Mouse (Mus musculus): ENCODE data around the gene Syne1. TPM values are rescaled to one million over a fixed set of nuclear protein-coding genes. Genes with fewer than 3 reads are reported as not detected.
A peak's percentile ranks its signal among the peaks of the same experiment; 100 is the strongest.

Syne1 gene
- total RNA-seq, 2 experiments from 2014 or later, result 36.1 to 41.6 TPM

DNA sequence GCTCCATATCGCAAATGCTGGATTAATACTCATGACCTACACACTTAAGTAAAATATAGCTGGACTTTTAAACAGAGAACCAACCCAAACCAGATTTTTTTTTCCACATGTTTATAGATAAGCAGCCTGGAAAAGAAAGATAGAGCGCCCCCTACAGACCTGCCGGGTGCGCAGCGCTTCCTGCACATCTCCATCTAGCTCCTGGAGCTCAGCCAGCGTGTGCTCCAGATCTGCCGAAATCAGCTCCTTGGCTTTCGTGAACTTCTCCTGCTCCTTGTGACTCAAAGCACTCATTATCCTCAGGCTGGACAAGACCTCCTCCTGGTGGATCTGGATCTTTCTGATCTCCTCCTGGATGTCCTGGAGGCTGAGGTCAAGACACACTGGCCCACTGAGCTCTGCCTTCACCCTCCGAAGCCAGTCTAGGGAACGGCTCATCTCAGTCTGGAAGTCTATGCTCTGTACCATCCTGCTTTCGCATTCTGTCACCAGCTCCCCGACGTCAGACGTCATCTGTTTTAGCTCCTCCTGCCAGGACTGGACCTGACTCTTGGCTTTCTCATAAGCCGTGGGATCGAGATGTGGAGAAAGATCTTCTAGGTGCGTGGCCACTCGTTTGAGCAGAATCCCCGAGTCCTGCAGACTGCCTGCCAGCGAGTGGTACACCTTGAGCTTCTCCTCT is 323.7 kb downstream of the Syne1 start:
- peak; percentile 81 for ATAC-seq (replicated peaks; ENCODE audit: poor library complexity)

DNA sequence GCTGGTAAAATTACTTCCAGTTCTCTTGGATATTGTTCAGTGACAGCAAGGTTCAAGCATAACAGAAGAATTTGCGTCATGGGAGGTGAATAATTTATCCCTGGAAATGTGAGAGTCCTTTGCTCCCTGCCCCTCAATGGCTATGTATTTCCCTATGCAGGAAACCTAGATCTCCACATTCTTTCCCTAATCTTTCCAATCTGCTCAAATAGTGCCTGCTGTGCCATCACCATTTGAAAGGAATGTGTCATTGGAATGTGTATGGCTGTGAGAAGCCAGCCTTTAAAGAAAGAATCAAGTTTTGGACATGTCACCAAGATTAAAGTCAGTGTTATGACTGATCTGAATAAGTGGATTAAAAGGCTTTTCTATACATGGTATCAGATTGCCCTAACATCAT is 335.3 kb downstream of the Syne1 start:
- no peak for ATAC-seq (replicated peaks; ENCODE audit: poor library complexity)

DNA sequence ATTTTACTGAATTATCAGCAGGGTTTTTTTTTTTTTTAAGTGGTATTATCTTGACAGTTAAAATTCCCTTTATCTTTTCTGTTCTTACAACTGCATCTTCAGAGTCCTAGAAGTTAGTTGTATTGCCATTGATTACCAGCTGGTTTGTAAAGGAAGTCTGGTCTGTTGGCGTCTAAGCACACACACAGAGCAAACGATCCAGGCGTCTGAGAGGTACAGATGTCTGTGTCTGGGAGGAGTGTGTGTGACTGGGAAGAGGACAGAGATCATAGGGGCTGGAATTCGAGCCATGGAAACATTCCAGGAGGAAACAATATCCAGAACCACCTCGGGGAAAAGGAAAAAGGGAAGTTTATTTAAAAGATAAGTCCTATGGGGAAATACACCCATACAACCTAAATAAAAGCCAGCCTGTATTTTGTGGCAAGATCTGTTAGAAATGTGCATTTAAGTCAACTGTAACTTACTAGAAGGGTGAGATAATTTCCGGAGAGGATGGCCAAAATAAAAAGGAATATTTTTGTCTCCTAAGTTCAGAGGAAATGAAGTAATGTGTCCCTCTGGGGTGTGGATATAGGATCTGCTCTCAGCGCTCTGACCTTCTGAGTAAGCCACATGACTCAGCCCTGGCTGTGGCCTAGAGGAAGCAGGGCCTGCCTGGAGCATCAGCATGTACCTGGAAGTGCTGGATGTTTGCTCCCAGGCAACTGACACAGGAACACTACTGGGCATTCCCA is 343.2 kb downstream of the Syne1 start:
- ATAC-seq (replicated peaks; ENCODE audit: poor library complexity), result peak; percentile 58

DNA sequence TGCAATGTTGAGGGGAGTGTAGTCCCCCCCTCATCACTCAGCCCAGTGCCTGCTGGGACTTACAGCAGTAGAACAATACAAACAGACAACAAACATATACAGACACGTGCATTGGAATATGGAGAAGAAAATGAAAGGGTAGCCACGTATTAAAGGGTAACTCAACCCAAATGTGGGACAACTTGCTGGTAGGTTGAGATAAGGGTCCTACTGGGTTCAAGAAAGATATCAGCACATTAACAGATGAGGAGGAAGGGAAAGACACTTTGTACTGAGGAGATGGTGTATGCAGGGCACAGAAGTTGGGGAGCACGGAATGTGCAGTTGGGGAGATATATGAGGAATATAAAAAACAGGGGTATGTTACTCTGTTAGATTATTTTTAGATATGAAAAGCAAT is 345.3 kb downstream of the Syne1 start:
- ATAC-seq (replicated peaks; ENCODE audit: poor library complexity), result peak; percentile 80

DNA sequence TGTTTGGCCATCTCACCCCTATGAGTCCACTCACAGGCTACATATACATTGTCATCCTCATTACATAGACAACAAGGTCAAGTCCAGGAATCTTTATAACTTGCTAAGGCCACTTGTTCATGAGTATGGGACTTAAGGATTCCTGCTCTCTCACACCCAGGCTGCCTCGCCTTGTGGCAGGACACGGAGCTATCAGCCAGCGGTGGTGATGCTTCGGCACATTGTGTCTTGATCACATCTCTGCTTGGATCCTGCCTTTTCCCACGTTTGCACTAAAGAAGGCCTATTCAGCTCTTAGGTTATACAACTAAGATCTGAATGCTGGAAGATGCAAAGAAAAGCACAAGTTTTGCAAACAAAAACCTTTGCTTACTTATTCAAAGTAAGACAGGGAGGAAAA is 345.7 kb downstream of the Syne1 start:
- ATAC-seq (replicated peaks; ENCODE audit: poor library complexity), result no peak

DNA sequence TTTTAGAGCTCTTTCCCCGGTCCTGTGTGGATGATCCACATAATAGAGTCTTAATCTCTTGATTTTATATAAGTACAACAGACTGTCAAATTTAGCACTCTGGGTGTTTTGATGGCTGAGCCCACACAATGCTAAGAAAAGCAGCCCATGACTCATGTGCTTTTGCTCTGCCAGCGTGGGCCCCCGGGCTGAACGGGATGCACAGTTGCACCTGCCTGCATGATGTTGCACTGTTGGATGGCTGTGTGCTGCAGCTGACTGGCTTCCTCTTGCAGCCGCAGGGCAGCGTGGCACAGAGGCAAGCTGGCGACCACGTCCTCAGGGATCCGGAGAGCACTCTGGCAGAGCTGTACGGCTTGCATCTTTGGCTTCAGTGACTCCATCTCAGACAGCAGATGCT is 347.4 kb downstream of the Syne1 start:
- ATAC-seq (replicated peaks; ENCODE audit: poor library complexity), result 0 out of 2 replicates have a peak, but pooled peaks have one; percentile 9

DNA sequence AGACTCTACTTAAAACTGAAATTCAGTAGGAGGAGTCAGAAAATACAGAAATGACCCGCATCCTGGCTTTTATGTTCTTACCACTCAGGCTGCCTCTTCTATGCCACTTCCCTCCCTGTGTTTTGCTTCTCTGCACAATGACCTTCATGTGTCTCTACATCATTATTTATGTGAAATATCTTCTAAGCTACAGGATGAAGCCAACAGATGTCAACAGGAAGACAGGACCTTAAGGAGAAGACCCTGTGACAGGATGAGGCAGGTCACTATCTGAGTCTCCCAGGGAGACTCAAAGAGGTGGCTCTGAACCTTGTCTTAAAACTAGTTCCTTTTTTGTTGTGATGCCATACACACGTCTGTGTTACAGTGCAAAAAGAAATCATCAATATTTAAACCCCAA is 353.9 kb downstream of the Syne1 start:
- no peak for ATAC-seq (replicated peaks; ENCODE audit: poor library complexity)

DNA sequence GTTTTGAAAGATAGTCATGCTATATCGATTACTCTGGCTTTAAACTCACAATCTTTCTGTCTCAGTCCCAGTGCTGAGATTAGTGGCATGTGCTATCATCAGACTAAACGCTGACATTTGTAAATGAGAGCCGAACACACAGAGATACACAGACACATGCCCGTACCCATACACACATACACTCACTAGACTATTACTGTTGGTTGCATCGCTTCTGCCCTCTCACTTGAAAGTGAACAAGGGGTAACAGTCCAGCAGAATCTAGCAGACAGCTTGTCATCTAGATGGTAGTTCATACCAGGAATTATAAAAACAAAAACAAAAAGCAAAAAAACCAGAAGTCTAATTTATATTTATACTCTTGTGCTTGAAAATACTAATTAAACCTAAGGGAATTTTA is 355.0 kb downstream of the Syne1 start:
- ATAC-seq (replicated peaks; ENCODE audit: poor library complexity), result no peak

DNA sequence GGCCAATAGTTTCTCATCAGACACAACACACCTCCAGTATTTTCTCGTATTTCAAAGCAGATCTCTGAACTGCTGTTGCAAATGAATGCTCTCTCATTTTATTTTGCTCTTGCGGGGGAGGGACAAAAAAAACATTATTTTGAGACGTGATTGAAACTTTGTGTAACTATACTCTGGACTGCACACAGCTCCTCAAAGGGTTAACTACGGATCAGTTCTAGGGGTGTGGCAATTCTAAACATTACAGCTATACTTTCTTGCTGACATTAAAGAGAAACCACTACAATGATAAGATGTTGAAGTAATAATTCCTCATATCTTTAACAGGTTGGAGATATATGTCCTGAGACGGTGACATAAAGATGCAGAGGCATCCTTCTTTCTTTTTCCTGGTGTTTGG is 356.0 kb downstream of the Syne1 start:
- no peak for ATAC-seq (replicated peaks; ENCODE audit: poor library complexity)

DNA sequence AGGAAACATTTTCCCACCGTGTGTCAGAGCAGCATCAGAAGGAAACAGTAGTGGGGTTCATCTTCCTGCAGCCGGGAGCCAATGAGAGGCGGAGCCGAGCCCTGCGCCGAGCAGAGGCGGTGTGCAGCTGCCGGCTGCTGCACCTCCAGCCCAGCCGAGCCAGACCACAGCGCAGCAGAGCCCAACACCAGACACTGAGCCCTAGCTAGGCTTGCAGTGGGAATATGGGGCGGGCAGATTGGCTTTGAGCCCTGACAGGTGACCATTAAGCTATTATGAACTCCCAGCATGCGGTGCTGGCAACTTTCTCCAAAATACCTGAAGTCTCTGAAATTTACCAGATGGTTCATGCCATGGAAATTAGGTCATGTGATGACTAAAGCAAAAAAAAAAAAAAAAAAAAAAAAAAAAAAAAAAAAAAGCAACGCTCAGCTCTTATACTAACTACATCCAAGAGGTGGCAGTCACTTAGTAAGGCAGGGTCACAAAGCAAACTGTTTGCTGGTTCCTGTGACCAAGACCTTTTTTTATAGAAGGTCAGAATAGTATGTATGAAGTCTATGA is 356.5 kb downstream of the Syne1 start:
- ATAC-seq (replicated peaks; ENCODE audit: poor library complexity), result peak; percentile 96

DNA sequence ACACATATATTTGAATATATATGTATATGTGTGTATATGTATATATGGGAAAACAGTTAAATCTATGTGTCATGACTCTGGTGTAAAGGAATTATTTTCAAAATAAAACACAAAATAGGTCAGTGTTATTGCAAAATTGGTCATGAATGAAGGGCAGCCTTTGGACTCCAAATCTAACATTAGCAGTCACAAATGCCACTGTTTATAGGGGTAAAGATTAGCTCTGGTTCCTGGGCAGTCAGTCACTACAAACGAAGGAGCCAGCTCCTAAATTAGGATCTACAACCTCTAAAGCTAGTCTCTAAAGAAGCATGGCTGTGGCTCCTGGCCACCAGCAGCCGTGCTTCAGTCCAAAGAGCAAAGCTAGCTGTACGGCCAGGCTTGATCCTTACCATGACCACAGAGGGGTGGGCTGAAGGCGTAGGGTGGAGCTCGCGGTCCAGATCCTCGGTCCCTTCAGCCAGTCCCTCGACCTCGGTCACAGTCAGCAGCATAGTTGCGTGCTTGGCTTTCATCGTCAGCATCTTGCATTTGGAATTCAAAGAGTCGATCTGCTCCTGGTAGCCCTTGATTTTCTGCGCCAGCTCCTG is 357.1 kb downstream of the Syne1 start:
- ATAC-seq (replicated peaks; ENCODE audit: poor library complexity), result peak; percentile 69

DNA sequence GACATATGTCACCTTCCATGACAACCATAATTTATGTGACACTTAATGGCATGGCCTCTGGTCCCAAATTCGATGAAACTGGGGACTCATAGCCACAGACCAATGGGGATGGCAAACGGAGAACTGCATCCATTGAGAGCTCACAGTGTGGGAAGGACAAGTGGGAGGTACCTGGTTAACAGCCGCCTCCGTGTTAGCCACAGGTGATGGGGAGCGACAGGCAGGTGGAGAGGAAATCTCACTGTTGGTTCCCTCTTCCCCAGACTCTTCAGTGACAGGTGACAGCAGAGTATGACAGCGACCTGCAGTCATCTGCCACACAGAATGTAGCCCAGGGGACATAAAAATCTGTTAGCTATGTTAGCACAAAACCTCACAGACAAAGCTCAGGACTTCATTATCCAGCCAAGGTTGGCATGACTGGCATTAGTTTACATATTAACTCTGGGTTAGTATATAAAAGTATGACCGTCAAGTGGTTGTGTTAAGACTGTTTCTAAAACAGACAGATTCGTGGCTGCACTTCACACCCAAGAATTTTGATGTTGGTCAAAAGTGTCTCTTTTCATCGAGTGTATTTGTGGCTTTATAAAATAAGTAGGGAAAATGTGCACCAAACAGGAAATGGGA is 358.3 kb downstream of the Syne1 start:
- ATAC-seq (replicated peaks; ENCODE audit: poor library complexity), result no peak

DNA sequence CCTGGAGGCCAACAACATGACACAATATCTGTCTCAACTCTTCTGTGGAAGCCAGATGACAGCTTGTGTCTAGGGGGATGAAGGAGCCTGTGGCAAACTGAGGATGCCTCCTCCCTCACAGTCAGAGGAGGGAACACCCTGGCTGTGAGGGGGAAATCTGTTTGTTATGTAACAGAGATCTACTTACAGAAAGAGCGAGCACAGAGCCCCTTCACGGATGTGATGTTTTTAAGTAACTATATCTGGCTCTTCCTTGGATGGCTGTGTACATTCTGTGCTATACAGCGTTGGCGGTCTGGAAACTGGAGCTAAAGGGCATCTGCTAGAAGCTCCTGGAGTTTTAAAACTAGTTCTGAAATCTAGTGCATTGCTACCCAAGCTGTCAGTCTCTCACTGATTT is 360.5 kb downstream of the Syne1 start:
- ATAC-seq (replicated peaks; ENCODE audit: poor library complexity), result no peak

DNA sequence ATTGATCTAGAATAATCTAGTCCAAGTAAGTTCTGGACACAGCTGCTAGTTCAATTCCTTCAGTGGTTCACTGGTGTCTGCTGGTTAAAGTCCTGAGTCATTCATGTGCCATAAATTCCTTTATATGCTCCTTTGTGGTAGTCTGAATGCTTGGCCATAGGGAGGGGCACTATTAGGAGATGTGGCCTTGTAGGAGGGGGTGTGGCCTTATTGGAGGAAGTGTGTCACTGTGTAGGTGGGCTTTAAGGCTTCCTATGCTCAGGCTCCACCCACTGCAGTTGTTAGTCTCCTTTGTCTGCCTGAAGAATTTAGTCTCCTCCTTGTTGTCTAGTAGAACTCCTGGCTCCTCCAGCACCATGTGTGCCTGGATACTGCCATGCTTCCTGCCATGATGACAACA is 362.4 kb downstream of the Syne1 start:
- ATAC-seq (replicated peaks; ENCODE audit: poor library complexity), result peak; percentile 23; the same call in 1 of the 2 replicates

DNA sequence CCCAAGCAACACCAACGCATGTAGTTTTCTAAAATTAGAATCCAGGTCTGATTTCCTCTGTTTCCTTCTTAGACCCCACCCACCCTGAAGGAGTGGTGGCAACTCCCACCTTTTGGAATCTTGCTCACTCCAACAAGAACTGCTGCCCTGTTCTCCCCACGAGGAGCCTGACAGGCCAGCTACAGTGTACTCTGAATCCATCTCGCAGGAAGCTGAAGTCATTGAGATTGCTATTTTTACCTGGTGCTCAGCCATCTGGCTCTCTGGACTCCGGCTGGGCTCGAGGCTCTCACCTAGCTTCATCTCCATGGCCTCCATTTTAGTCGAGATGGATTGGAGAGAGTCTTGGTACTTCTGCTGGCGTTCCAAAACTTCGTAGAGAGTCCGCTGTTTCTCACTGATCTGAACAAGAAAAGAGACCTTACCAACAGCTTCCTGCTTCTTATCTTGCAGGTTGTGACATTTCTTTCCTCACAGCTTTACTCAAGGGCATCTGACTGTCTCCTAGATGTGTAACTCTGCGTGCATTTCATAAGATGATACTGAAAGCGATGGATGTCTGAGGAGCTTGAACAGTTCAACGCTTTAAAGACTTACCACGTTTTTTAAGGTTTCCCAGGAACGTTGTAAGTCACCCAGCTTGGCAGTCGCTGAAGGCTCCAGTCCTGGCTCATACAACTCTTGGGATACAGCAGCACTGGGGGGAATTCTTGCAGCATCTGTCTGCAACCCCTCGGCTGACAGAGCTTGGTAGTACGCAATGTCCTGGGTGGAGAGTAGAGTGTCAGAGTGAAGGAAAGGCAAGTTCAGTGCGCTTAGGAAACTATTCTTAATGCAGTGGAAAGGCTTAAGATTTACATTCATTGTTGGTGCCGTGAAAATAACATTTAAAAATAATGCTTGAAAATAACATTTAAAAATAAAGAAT is 365.9 kb downstream of the Syne1 start:
- peak; percentile 65 for ATAC-seq (replicated peaks; ENCODE audit: poor library complexity)

DNA sequence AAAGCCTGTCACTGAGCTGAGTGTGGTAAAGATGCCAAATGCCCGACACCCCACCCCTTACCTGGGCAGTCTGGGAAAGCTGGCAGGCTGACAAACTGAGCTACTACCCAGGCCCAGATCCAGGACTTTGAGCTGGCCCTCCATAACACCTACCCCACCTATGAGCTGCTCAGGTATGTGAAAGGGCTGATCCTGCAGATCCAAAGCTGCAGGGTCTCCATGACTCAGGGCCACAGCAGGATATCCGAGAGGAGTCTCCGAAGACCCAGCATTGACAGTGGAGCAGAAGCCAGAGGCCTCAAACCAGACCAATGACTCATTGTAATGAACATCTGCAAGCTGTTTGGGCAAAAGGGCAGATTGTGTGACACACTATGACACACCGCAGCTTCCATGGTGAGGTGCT is 369.5 kb downstream of the Syne1 start:
- no peak for ATAC-seq (replicated peaks; ENCODE audit: poor library complexity)

DNA sequence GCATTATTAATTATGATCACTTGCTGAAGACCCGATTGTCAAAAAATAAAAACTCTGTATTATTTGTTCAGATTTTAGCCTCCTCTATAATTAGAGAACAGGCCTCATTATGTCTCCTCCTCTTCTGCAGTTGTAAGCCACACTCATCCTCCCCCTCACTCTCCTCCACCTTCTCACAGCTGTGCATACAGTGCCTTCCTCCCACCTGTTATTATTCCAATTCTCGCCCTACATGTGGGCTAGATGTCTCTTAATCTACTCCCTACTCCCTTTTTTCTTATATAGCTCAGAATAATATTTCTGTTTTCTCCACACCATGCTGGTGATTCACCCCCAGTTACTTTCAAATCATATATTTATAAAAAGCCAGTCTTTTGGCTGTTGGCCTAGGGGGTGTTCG is 371.4 kb downstream of the Syne1 start:
- no peak for ATAC-seq (replicated peaks; ENCODE audit: poor library complexity)

DNA sequence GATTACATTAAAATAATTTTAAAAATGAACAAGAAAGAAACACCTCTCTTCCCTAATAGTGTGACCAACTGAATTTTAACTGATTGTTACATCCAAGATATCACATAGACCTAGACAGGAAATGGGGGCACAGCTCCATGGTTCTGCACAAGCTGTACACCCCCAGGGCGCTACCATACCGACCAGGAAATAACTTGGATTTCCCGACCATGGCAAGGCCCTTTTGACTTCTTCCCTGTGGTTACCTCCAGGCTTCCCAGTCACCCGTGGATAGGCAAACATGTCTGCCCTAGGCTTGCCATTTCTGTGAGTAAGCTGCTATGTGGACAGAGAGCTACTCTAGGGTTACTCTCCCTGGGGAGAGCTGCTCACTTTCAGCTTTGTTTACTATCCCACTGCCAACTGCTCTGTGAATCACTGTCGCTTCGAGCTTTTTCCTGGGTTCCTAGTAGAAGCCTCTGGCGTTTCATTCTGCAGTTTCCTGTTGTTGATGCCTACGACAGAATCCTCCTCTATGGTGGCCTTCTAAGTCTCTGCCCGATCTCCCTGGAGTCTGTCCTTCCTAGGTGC is 373.8 kb downstream of the Syne1 start:
- no peak for ATAC-seq (replicated peaks; ENCODE audit: poor library complexity)

DNA sequence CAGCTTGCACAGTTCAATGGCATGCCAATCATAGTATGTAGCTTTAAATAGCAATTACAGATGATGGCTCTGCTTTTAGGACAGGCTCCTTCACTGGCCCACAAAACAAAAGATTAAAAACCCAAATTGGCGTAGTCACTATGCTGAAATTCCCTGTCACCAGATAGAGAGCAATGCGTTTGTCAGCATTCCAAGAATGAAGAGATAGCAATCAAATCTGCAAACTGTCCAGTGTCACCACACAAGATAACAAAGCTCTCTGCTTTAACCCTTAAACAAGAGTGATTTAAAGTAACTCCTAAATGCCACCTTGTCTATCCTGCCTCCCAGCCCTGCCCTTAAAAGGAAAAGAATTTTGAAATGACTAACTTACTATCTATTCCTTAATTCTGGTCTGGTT is 374.9 kb downstream of the Syne1 start:
- no peak for ATAC-seq (replicated peaks; ENCODE audit: poor library complexity)

DNA sequence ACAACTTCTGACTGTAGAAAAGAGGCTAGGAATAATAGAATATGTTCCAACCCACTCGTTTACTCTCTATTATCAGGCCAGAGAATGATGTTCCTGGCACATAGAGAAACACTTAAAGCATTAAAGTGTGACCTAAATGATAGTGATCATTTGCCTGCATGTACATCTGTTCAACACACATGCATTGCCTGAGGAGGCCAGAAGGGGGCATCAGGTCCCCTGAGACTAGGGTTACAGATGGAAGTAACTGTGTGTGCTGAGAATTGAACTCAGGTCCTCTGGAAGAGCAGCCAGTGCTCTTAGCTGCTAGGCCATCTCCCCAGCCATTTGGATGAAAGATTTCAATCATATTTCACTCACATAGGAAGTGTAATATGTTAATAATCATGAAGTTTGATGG is 380.9 kb downstream of the Syne1 start:
- ATAC-seq (replicated peaks; ENCODE audit: poor library complexity), result 0 out of 2 replicates have a peak, but pooled peaks have one; percentile 31

Data from megakaryocyte progenitor cell, adult 5-6 weeks (primary cell).